Mouse (Mus musculus): ENCODE data around the gene Atr. TPM values are rescaled to one million over a fixed set of nuclear protein-coding genes. Genes with fewer than 3 reads are reported as not detected.

The Atr gene
- 21.9 TPM for polyA plus RNA-seq (2014; fragmentation: Illumina TruSeq; extraction: RNeasy Lipid Tissue Mini Kit (QIAGEN cat#74804); ENCODE audit: low read depth, low replicate concordance)

GRCm38 (mm10) chr9:95857414-95858026 is at the start of gene Atr:
TSS of gene Atr (plus strand) at chr9:95857597.

GRCm38 (mm10) chr9:95844825-95845460 is 12.5 kb upstream of the Atr start, which contains the start of gene Pls1:
TSS of gene Pls1 (minus strand) at chr9:95845311.

GRCm38 (mm10) chr9:95954585-95955461 is 97.4 kb downstream of the Atr start, which contains the start of gene Xrn1:
TSS of gene Xrn1 (plus strand) at chr9:95954760.

Other genes with a start within 250 kb of the Atr start
- gene Pcolce2, start 220.0 kb upstream of the Atr start, polyA plus RNA-seq (2014; fragmentation: Illumina TruSeq; extraction: RNeasy Lipid Tissue Mini Kit (QIAGEN cat#74804); ENCODE audit: low read depth, low replicate concordance), result 0.63 TPM
- gene Trpc1, start 107.2 kb upstream of the Atr start, polyA plus RNA-seq (2014; fragmentation: Illumina TruSeq; extraction: RNeasy Lipid Tissue Mini Kit (QIAGEN cat#74804); ENCODE audit: low read depth, low replicate concordance), result 5.8 TPM
- 430 TPM for gene Pls1, start 12.3 kb upstream of the Atr start, polyA plus RNA-seq (2014; fragmentation: Illumina TruSeq; extraction: RNeasy Lipid Tissue Mini Kit (QIAGEN cat#74804); ENCODE audit: low read depth, low replicate concordance)
- gene Xrn1, start 97.2 kb downstream of the Atr start, polyA plus RNA-seq (2014; fragmentation: Illumina TruSeq; extraction: RNeasy Lipid Tissue Mini Kit (QIAGEN cat#74804); ENCODE audit: low read depth, low replicate concordance), result 45.7 TPM

Measured in sigmoid colon, adult 10 weeks (tissue).